Mouse (Mus musculus) embryonic facial prominence, embryonic 15.5 days (tissue): ENCODE results near the gene Mdfic. TPM values are rescaled to one million over a fixed set of nuclear protein-coding genes. Genes with fewer than 3 reads are reported as not detected.

Experiments used
- ATAC-seq: fragments of 200-750 bp; cut with Nextera tagmentation; 2 replicates; pipeline ENCODE4 v1.8.0; 2017; ENCODE audit warnings: low read depth, moderate TSS enrichment; ENCODE audit not compliant: insufficient number of reproducible peaks, low FRiP score, low TSS enrichment
- H3K27ac ChIP-seq: fragments of 300-500 bp; sonication (generic); replicated peaks from 2 replicates; pipeline ENCODE4 v1.5.1; 2015; ENCODE audit warnings: mild to moderate bottlenecking, inconsistent platforms
- H3K27me3 ChIP-seq: fragments of 300-500 bp; sonication (generic); 2 replicates; pipeline ENCODE4 v1.6.1; 2015; ENCODE audit warnings: inconsistent platforms
- H3K36me3 ChIP-seq: fragments of 300-500 bp; sonication (generic); 2 replicates; pipeline ENCODE4 v1.6.1; 2015; ENCODE audit warnings: mild to moderate bottlenecking, inconsistent platforms
- H3K4me1 ChIP-seq: fragments of 300-500 bp; sonication (generic); 2 replicates; pipeline ENCODE4 v1.6.1; 2015; ENCODE audit warnings: inconsistent platforms
- H3K4me2 ChIP-seq: fragments of 300-500 bp; sonication (generic); replicated peaks from 2 replicates; pipeline ENCODE4 v1.6.1; 2015; ENCODE audit warnings: mild to moderate bottlenecking, inconsistent platforms
- H3K4me3 ChIP-seq: fragments of 300-500 bp; sonication (generic); replicated peaks from 2 replicates; pipeline ENCODE4 v1.5.1; 2015; ENCODE audit warnings: mild to moderate bottlenecking, inconsistent platforms
- H3K9ac ChIP-seq: fragments of 300-500 bp; sonication (generic); 2 replicates; pipeline ENCODE4 v1.6.1; 2015; ENCODE audit warnings: inconsistent platforms
- H3K9me3 ChIP-seq: fragments of 300-500 bp; sonication (generic); replicated peaks from 2 replicates; pipeline ENCODE4 v1.6.1; 2016; ENCODE audit warnings: inconsistent platforms
- WGBS: fragments of 180-500 bp; shearing (Covaris S2); methylation state at CpG from one replicate; pipeline ENCODE4 v1.1.7; 2015; 5-methylcytosine and 5-hydroxymethylcytosine counted together
- polyA plus RNA-seq: library from polyadenylated mRNA; unstranded; fragments of >200 nt; fragmentation: Nextera tagmentation; extraction: Ambion mirVana; gene quantifications from 2 replicates; pipeline ENCODE4 v1.2.1, GENCODE M21; 2015

The Mdfic gene
- polyA plus RNA-seq, 1 experiment from 2014 or later = 7.6 TPM

GRCm38 (mm10) chr6:15760750-15761149 is 40.3 kb downstream of the Mdfic start:
- no peak overlapping the region for H3K27ac ChIP-seq
- no peak overlapping the region for H3K4me2 ChIP-seq
- H3K9ac ChIP-seq = no peak overlapping the region
- H3K9me3 ChIP-seq = no peaks in the 10 kb centered on the region
- WGBS = 85% methylated on average over 6 of the region's 6 CpGs
- no peak overlapping the region for H3K4me3 ChIP-seq
- H3K36me3 ChIP-seq = no peaks in the 10 kb centered on the region
- no peaks in the 10 kb centered on the region for H3K27me3 ChIP-seq
- ATAC-seq = no peak
- H3K4me1 ChIP-seq = no peaks in the 10 kb centered on the region

GRCm38 (mm10) chr6:15764039-15764438 is 43.6 kb downstream of the Mdfic start:
- no peaks in the 10 kb centered on the region for H3K36me3 ChIP-seq
- H3K27me3 ChIP-seq = no peaks in the 10 kb centered on the region
- 44% methylated on average over 7 of the region's 7 CpGs for WGBS
- H3K4me2 ChIP-seq = no peak overlapping the region
- no peaks in the 10 kb centered on the region for H3K4me1 ChIP-seq
- no peak overlapping the region for H3K4me3 ChIP-seq
- no peak overlapping the region for H3K9ac ChIP-seq
- H3K27ac ChIP-seq = no peak overlapping the region
- ATAC-seq = no peak
- no peaks in the 10 kb centered on the region for H3K9me3 ChIP-seq

GRCm38 (mm10) chr6:15767460-15767859 is 47.0 kb downstream of the Mdfic start:
- H3K9me3 ChIP-seq = no peaks in the 10 kb centered on the region
- no peaks in the 10 kb centered on the region for H3K4me1 ChIP-seq
- no peak overlapping the region for H3K9ac ChIP-seq
- no peak for ATAC-seq
- H3K27me3 ChIP-seq = no peaks in the 10 kb centered on the region
- WGBS = 83% methylated on average over 6 of the region's 6 CpGs
- no peak overlapping the region for H3K27ac ChIP-seq
- no peak overlapping the region for H3K4me2 ChIP-seq
- peaks cover 4% of the 10 kb centered on the region; the same call in 1 of the 2 replicates for H3K36me3 ChIP-seq
- H3K4me3 ChIP-seq = no peak overlapping the region

- no peaks in the 10 kb centered on the region for H3K9me3 ChIP-seq
- WGBS = 58% methylated on average over 8 of the region's 8 CpGs
- ATAC-seq = no peak
Measured at GRCm38 (mm10) chr6:15770128-15770527, 49.7 kb downstream of the Mdfic start.

GRCm38 (mm10) chr6:15777070-15777469 is 56.6 kb downstream of the Mdfic start:
- Histone ChIP-seq H3K4me3 (no peak overlapping the region), H3K9me3 (no peaks in the 10 kb centered on the region), H3K27ac (no peak overlapping the region), H3K4me1 (no peaks in the 10 kb centered on the region), H3K36me3 (peaks cover 3% of the 10 kb centered on the region; the same call in 1 of the 2 replicates), H3K9ac (no peak overlapping the region), H3K27me3 (no peaks in the 10 kb centered on the region), H3K4me2 (no peak overlapping the region)
- no peak for ATAC-seq
- 79% methylated on average over 3 of the region's 3 CpGs for WGBS

More at GRCm38 (mm10) chr6:15770128-15770527, 49.7 kb downstream of the Mdfic start:
- no peaks in the 10 kb centered on the region for H3K27me3 ChIP-seq
- H3K4me3 ChIP-seq = no peak overlapping the region
- no peak overlapping the region for H3K9ac ChIP-seq
- no peaks in the 10 kb centered on the region for H3K4me1 ChIP-seq
- H3K36me3 ChIP-seq = peaks cover 6% of the 10 kb centered on the region; the same call in 1 of the 2 replicates
- H3K27ac ChIP-seq = no peak overlapping the region
- H3K4me2 ChIP-seq = no peak overlapping the region

- H3K9ac ChIP-seq = no peak overlapping the region
- ATAC-seq = no peak
- no peaks in the 10 kb centered on the region for H3K36me3 ChIP-seq
- H3K27me3 ChIP-seq = no peaks in the 10 kb centered on the region
- no peaks in the 10 kb centered on the region for H3K4me1 ChIP-seq
- no peak overlapping the region for H3K27ac ChIP-seq
- no peak overlapping the region for H3K4me2 ChIP-seq
- no peak overlapping the region for H3K4me3 ChIP-seq
- no peaks in the 10 kb centered on the region for H3K9me3 ChIP-seq
Measured at GRCm38 (mm10) chr6:15780127-15780526, 59.7 kb downstream of the Mdfic start.

GRCm38 (mm10) chr6:15780688-15781087 is 60.2 kb downstream of the Mdfic start:
- Histone ChIP-seq H3K4me2 (no peak overlapping the region), H3K9ac (no peak overlapping the region), H3K27ac (no peak overlapping the region), H3K4me3 (no peak overlapping the region), H3K9me3 (no peaks in the 10 kb centered on the region), H3K36me3 (no peaks in the 10 kb centered on the region), H3K27me3 (no peaks in the 10 kb centered on the region), H3K4me1 (no peaks in the 10 kb centered on the region)
- WGBS = 82% methylated on average over 2 of the region's 2 CpGs
- ATAC-seq = no peak

GRCm38 (mm10) chr6:15789523-15790500 is 69.4 kb downstream of the Mdfic start:
- Histone ChIP-seq H3K4me1 (peaks cover 16% of the 10 kb centered on the region), H3K27ac (no peak overlapping the region), H3K4me3 (no peak overlapping the region), H3K9me3 (no peaks in the 10 kb centered on the region), H3K27me3 (no peaks in the 10 kb centered on the region), H3K4me2 (no peak overlapping the region), H3K36me3 (no peaks in the 10 kb centered on the region), H3K9ac (no peak overlapping the region)
- WGBS = 27% methylated on average over 16 of the region's 16 CpGs
- no peak; the same call in 1 of the 2 replicates for ATAC-seq

GRCm38 (mm10) chr6:15792680-15793601 is 72.5 kb downstream of the Mdfic start:
- H3K36me3 ChIP-seq = no peaks in the 10 kb centered on the region
- ATAC-seq = no peak
- WGBS = 66% methylated on average over 12 of the region's 12 CpGs
- H3K4me3 ChIP-seq = no peak overlapping the region
- no peak overlapping the region; the same call in 1 of the 2 replicates for H3K27ac ChIP-seq
- H3K4me2 ChIP-seq = no peak overlapping the region
- H3K9me3 ChIP-seq = no peaks in the 10 kb centered on the region
- H3K4me1 ChIP-seq = peaks cover 16% of the 10 kb centered on the region
- H3K27me3 ChIP-seq = no peaks in the 10 kb centered on the region
- H3K9ac ChIP-seq = no peak overlapping the region

- 60% methylated on average over 8 of the region's 8 CpGs for WGBS
- Histone ChIP-seq H3K27me3 (no peaks in the 10 kb centered on the region), H3K4me2 (no peak overlapping the region), H3K9me3 (no peaks in the 10 kb centered on the region), H3K4me1 (peaks cover 16% of the 10 kb centered on the region), H3K9ac (no peak overlapping the region), H3K27ac (no peak overlapping the region), H3K36me3 (no peaks in the 10 kb centered on the region), H3K4me3 (no peak overlapping the region)
- ATAC-seq = no peak
Measured at GRCm38 (mm10) chr6:15793602-15794345, 73.3 kb downstream of the Mdfic start.
